Mouse (Mus musculus) stomach, embryonic 16.5 days (tissue): ENCODE measurements at regions not wholly inside any gene's neighbourhood (a gene's known extent, or its start where the extent isn't known, plus 50 kb on each side); places are given as distances from the start of the nearest gene placed in this dataset.

ENCODE experiments used
- ATAC-seq: fragments of 200-750 bp; cut with Nextera tagmentation; 2 replicates; pipeline ENCODE4 v1.8.0; 2017; ENCODE audit warnings: moderate number of reproducible peaks, moderate TSS enrichment; ENCODE audit not compliant: insufficient read depth, low FRiP score
- H3K27ac ChIP-seq: fragments of 300-500 bp; sonication (generic); 2 replicates; pipeline ENCODE4 v1.5.1; 2014; ENCODE audit warnings: low read length
- H3K27me3 ChIP-seq: fragments of 300-500 bp; sonication (generic); 2 replicates; pipeline ENCODE4 v1.6.1; 2014; ENCODE audit warnings: low read length, control low read depth, mixed read lengths; ENCODE audit not compliant: control insufficient read depth, insufficient read depth
- H3K36me3 ChIP-seq: fragments of 300-500 bp; sonication (generic); 2 replicates; pipeline ENCODE4 v1.6.1; 2014; ENCODE audit warnings: low read length; ENCODE audit not compliant: control insufficient read depth, insufficient read depth
- H3K4me1 ChIP-seq: fragments of 300-500 bp; sonication (generic); 2 replicates; pipeline ENCODE4 v1.6.1; 2014; ENCODE audit warnings: low read length, control low read depth, mixed read lengths; ENCODE audit not compliant: control insufficient read depth, insufficient read depth
- H3K4me2 ChIP-seq: fragments of 300-500 bp; sonication (generic); 2 replicates; pipeline ENCODE4 v1.6.1; 2014; ENCODE audit warnings: low read depth, low read length, mixed read lengths
- H3K4me3 ChIP-seq: fragments of 300-500 bp; sonication (generic); replicated peaks from 2 replicates; pipeline ENCODE4 v1.5.1; 2014; ENCODE audit warnings: mild to moderate bottlenecking, low read length
- H3K9ac ChIP-seq: fragments of 300-500 bp; sonication (generic); 2 replicates; pipeline ENCODE4 v1.6.1; 2014; ENCODE audit warnings: low read length
- H3K9me3 ChIP-seq: fragments of 300-500 bp; sonication (generic); replicated peaks from 2 replicates; pipeline ENCODE4 v1.6.1; 2016; ENCODE audit warnings: low read length, control low read depth; ENCODE audit not compliant: control insufficient read depth
- WGBS: fragments of 180-500 bp; shearing (Covaris S2); extraction: QIAGEN DNeasy Blood & Tissue Kit; methylation state at CpG from one replicate; pipeline ENCODE4 v1.1.7; 2014; 5-methylcytosine and 5-hydroxymethylcytosine counted together

DNA sequence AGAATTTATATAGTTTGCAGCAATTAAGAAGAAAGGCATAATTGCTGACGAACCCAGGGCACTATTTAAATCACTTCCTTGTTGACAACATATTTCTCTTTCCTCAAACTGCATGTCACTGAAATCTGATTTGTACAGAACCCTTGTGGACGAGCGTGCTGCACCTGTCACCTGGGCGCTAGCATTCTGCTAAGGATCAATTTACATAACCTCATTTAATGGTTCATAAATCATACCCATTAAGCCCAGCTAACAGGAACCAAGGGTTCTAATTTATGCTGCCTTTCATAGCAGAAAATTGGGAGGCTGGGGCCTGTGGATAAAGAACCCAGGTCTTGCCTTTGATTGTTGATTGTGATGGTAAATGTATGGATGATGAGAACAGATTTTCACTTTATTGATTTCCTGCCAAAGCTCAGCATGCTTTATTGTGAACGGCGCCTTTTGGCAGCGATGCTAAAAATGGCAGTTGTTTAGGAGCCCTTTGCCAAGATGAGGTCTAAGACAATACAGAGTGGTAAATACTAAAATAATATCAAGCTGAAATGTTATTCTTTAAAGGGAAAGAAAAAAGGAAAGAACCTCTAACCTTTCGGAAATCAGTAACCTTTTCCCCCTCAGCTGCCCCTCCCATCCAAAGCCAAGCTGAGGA, 95.4 kb downstream of the Nkx2-1 start:
- Histone ChIP-seq H3K27me3 (no peaks in the 10 kb centered on the region), H3K27ac (no peak overlapping the region), H3K4me3 (no peak overlapping the region), H3K36me3 (no peaks in the 10 kb centered on the region), H3K9ac (no peak overlapping the region), H3K9me3 (no peaks in the 10 kb centered on the region), H3K4me1 (no peaks in the 10 kb centered on the region), H3K4me2 (no peak overlapping the region)
- no peak for ATAC-seq
- 69% methylated on average over 8 of the region's 8 CpGs for WGBS

- H3K9me3 ChIP-seq, result no peaks in the 10 kb centered on the region
- H3K4me1 ChIP-seq, result no peaks in the 10 kb centered on the region
- H3K4me3 ChIP-seq, result no peak overlapping the region
- no peak for ATAC-seq
- H3K27ac ChIP-seq, result no peak overlapping the region
- H3K9ac ChIP-seq, result no peak overlapping the region
- no peak overlapping the region for H3K4me2 ChIP-seq
- no peaks in the 10 kb centered on the region for H3K27me3 ChIP-seq
- WGBS, result 69% methylated on average over 12 of the region's 12 CpGs
- H3K36me3 ChIP-seq, result no peaks in the 10 kb centered on the region
Measured at GRCm38 (mm10) chr12:56440068-56440847, 94.6 kb upstream of the Mbip start.

DNA sequence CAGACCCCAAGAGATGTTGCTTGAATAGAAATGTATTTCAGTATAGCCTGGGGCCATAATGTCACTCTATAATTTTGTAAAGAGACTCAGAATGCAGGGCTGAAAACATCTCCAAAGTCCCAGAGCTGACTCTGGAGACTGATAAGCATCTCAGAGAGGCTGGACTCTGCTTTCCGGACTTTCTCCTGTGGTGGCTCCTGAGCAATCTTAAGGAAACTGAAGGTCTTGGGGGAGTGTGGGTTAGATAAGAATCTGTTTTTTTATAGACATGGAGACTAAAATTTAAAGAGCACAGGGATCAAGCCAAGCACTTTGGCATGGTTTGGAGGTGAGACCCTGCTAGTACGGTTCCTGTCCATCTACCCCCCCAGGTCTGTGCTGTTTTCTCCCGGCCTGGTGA, 92.7 kb upstream of the Mbip start:
- ATAC-seq, result no peak
- no peak overlapping the region for H3K9ac ChIP-seq
- H3K27ac ChIP-seq, result no peak overlapping the region
- H3K9me3 ChIP-seq, result no peaks in the 10 kb centered on the region
- no peak overlapping the region for H3K4me2 ChIP-seq
- no peak overlapping the region for H3K4me3 ChIP-seq
- 73% methylated on average over 3 of the region's 3 CpGs for WGBS
- no peaks in the 10 kb centered on the region for H3K27me3 ChIP-seq
- H3K4me1 ChIP-seq, result no peaks in the 10 kb centered on the region
- H3K36me3 ChIP-seq, result no peaks in the 10 kb centered on the region

- no peaks in the 10 kb centered on the region for H3K27me3 ChIP-seq
- H3K27ac ChIP-seq, result no peak overlapping the region
- H3K9ac ChIP-seq, result no peak overlapping the region
- ATAC-seq, result no peak
- no peak overlapping the region for H3K4me2 ChIP-seq
- no peak overlapping the region for H3K4me3 ChIP-seq
- no peaks in the 10 kb centered on the region for H3K4me1 ChIP-seq
- 43% methylated on average over 3 of the region's 3 CpGs for WGBS
- H3K36me3 ChIP-seq, result no peaks in the 10 kb centered on the region
- no peaks in the 10 kb centered on the region for H3K9me3 ChIP-seq
Measured at GRCm38 (mm10) chr12:56437975-56438374, 92.3 kb upstream of the Mbip start.

DNA sequence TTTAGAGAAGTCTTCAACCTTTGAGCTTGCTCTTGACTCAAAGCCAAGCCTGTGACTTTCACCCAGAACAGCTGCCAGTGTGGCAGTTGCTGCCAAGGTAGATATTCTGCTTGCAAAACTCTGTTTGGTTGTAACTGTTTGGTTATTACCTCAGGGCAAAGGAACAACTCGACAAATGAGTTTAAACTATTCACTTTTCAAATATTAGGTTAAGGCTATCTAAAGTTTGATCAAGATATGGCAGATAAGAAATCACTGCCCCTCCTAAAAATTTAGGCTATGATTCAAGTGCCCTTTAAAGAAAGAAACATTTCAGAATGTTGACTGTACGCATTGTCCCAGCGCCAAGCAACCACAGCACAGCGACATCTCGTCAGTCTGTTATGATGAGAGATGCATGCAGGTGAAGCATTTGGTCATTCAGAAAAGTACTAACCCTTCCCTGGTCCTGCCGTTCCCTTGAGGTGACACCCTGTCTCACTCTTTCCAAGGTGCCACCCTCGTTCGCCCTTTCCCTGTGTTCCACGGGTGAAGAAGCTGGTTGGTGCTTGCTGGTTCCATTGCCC, 81.1 kb upstream of the Mbip start:
- no peak for ATAC-seq
- Histone ChIP-seq H3K9me3 (no peaks in the 10 kb centered on the region), H3K27me3 (no peaks in the 10 kb centered on the region), H3K4me3 (no peak overlapping the region), H3K4me2 (no peak overlapping the region), H3K4me1 (no peaks in the 10 kb centered on the region), H3K36me3 (no peaks in the 10 kb centered on the region), H3K9ac (no peak overlapping the region), H3K27ac (no peak overlapping the region)
- WGBS, result 62% methylated on average over 9 of the region's 9 CpGs

GRCm38 (mm10) chr12:56416106-56416505, 70.4 kb upstream of the Mbip start:
- ATAC-seq, result no peak
- WGBS, result 79% methylated on average over 7 of the region's 7 CpGs
- Histone ChIP-seq H3K27me3 (no peaks in the 10 kb centered on the region), H3K4me1 (no peaks in the 10 kb centered on the region), H3K9ac (no peak overlapping the region), H3K4me2 (no peak overlapping the region), H3K27ac (no peak overlapping the region), H3K4me3 (no peak overlapping the region), H3K9me3 (no peaks in the 10 kb centered on the region), H3K36me3 (no peaks in the 10 kb centered on the region)

DNA sequence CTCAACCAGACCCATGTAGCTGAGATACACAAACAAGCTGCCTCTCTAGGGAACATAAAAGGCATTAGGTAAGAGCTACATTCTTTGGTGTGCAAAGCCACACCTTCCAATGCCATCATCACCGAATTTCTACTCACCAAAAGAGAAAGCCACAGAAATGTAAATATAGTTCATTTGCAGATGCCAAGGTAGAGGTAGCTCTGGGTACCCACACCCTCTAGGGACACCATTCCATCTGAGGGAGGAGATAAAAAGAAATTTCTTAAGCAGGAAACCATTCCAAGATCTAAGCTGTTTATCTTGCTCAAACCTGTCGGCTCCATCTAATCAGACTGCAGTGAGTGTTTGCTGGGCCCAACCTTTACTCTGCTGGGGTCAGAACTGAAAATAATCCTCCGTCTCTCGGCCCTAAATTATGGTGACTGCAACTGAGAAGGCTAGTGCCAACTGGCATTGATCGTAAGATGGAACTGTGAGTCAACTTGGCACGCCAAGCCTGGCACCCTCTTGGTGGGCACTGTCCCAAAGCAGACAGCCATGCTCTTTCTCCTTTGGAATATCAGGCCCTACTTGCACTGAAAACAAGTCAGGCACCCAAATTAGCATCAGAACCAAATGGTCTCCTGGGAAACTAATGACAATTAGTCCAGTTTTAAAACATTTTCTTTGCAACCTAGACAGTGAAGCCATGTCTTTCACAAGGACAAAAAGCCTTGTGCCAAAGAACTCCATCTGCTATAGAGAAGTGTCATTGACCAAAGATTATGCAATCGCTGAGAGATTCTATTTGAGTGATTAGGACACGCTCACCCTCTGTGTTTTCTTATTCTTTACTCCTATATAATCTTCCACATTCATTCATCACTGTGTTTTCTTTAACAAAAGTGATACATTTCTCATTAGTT, 69.4 kb upstream of the Mbip start:
- no peak for ATAC-seq
- 63% methylated on average over 8 of the region's 8 CpGs for WGBS
- Histone ChIP-seq H3K4me2 (no peak overlapping the region), H3K9me3 (no peaks in the 10 kb centered on the region), H3K4me1 (no peaks in the 10 kb centered on the region), H3K27me3 (no peaks in the 10 kb centered on the region), H3K36me3 (no peaks in the 10 kb centered on the region), H3K9ac (no peak overlapping the region), H3K27ac (no peak overlapping the region), H3K4me3 (no peak overlapping the region)

GRCm38 (mm10) chr12:56405658-56406057, 60.0 kb upstream of the Mbip start:
- no peaks in the 10 kb centered on the region for H3K4me1 ChIP-seq
- H3K9ac ChIP-seq, result no peak overlapping the region
- WGBS, result 78% methylated on average over 5 of the region's 5 CpGs
- no peak overlapping the region for H3K27ac ChIP-seq
- no peaks in the 10 kb centered on the region for H3K9me3 ChIP-seq
- H3K27me3 ChIP-seq, result no peaks in the 10 kb centered on the region
- ATAC-seq, result no peak
- H3K4me3 ChIP-seq, result no peak overlapping the region
- no peak overlapping the region for H3K4me2 ChIP-seq
- no peaks in the 10 kb centered on the region for H3K36me3 ChIP-seq

- Histone ChIP-seq H3K4me1 (no peaks in the 10 kb centered on the region), H3K27me3 (no peaks in the 10 kb centered on the region), H3K4me3 (no peak overlapping the region), H3K9me3 (no peaks in the 10 kb centered on the region), H3K9ac (no peak overlapping the region), H3K4me2 (no peak overlapping the region), H3K27ac (no peak overlapping the region), H3K36me3 (no peaks in the 10 kb centered on the region)
- ATAC-seq, result no peak
- WGBS, result 32% methylated on average over 4 of the region's 4 CpGs
Measured at GRCm38 (mm10) chr12:56404833-56405232, 59.1 kb upstream of the Mbip start.
